Mouse (Mus musculus) myocyte (in vitro differentiated cells): ENCODE results near the gene Fam168a. TPM values are rescaled to one million over a fixed set of nuclear protein-coding genes. Genes with fewer than 3 reads are reported as not detected.

Source experiments
- H3K27me3 ChIP-seq: one replicate; pipeline ENCODE4 v1.6.1; 2011; ENCODE audit not compliant: control insufficient read depth, insufficient read depth, insufficient read length
- H3K36me3 ChIP-seq: one replicate; pipeline ENCODE4 v1.6.1; 2011; ENCODE audit not compliant: control insufficient read depth, insufficient read depth
- H3K4me2 ChIP-seq: one replicate; pipeline ENCODE4 v1.6.1; 2011; ENCODE audit warnings: low read depth, control low read depth
- H3K4me3 ChIP-seq: one replicate; pipeline ENCODE4 v1.5.1; 2011; ENCODE audit warnings: mild to moderate bottlenecking, control low read depth, moderate library complexity
- H3K79me2 ChIP-seq: one replicate; pipeline ENCODE4 v1.6.1; 2011; ENCODE audit not compliant: control insufficient read depth, insufficient read depth
- H3ac ChIP-seq: one replicate; pipeline ENCODE4 v1.6.1; 2011; ENCODE audit not compliant: control insufficient read depth, insufficient read length
- CEBPB ChIP-seq: IDR thresholded peaks from 2 replicates; pipeline ENCODE4 v1.6.1; 2011; ENCODE audit warnings: mild to moderate bottlenecking, moderate library complexity; ENCODE audit not compliant: poor library complexity, insufficient read depth, severe bottlenecking
- E2F4 ChIP-seq: IDR thresholded peaks from one replicate; pipeline ENCODE4 v1.6.1; 2011; ENCODE audit warnings: mild to moderate bottlenecking, control low read depth, moderate library complexity; ENCODE audit not compliant: insufficient read depth
- MAX ChIP-seq: IDR thresholded peaks from one replicate; pipeline ENCODE4 v1.6.1; 2011; ENCODE audit warnings: low read depth, mild to moderate bottlenecking, control low read depth
- MYOD1 ChIP-seq, 3 experiments: IDR thresholded peaks; one replicate each; pipeline ENCODE4 v1.6.1; 2011; ENCODE audit warnings: control low read depth in 2 of 3, low read depth in 2 of 3, mild to moderate bottlenecking in 2 of 3, moderate library complexity in 1 of 3; ENCODE audit not compliant: insufficient read length in 2 of 3, control insufficient read depth in 1 of 3
- MYOG ChIP-seq, 3 experiments: IDR thresholded peaks; one replicate each; pipeline ENCODE4 v1.6.1; 2011; ENCODE audit warnings: control low read depth in 2 of 3, low read depth in 2 of 3, mild to moderate bottlenecking in 2 of 3; ENCODE audit not compliant: insufficient read length in 2 of 3, control insufficient read depth in 1 of 3, insufficient read depth in 1 of 3
- POLR2A ChIP-seq: IDR thresholded peaks from one replicate; pipeline ENCODE4 v1.6.1; 2011; ENCODE audit warnings: low read depth, mild to moderate bottlenecking, control low read depth, moderate library complexity; ENCODE audit not compliant: insufficient read length
- POLR2AphosphoS2 ChIP-seq: IDR thresholded peaks from one replicate; pipeline ENCODE4 v1.6.1; 2011; ENCODE audit warnings: low read depth, control low read depth; ENCODE audit not compliant: insufficient read length
- REST ChIP-seq: IDR thresholded peaks from one replicate; pipeline ENCODE4 v1.6.1; 2011; ENCODE audit warnings: mild to moderate bottlenecking, control low read depth, moderate library complexity; ENCODE audit not compliant: insufficient read depth, insufficient read length
- SRF ChIP-seq: IDR thresholded peaks from one replicate; pipeline ENCODE4 v1.6.1; 2011; ENCODE audit warnings: low read depth; ENCODE audit not compliant: control insufficient read depth, insufficient read length
- TCF12 ChIP-seq: IDR thresholded peaks from one replicate; pipeline ENCODE4 v1.6.1; 2011; ENCODE audit warnings: mild to moderate bottlenecking, control low read depth; ENCODE audit not compliant: poor library complexity, insufficient read depth, severe bottlenecking
- TCF3 ChIP-seq: IDR thresholded peaks from one replicate; pipeline ENCODE4 v1.6.1; 2011; ENCODE audit warnings: low read depth, control low read depth; ENCODE audit not compliant: insufficient read length
- USF1 ChIP-seq: IDR thresholded peaks from one replicate; pipeline ENCODE4 v1.6.1; 2011; ENCODE audit warnings: low read depth, mild to moderate bottlenecking, control low read depth, moderate library complexity
- polyA plus RNA-seq: library from polyadenylated mRNA; unstranded; fragments of >200 nt; fragmentation: generic; extraction: Trizol; gene quantifications from one replicate; pipeline ENCODE4 v1.2.1, GENCODE M21; 2012; ENCODE audit warnings: missing spikeins

Gene Fam168a
- polyA plus RNA-seq, 1 experiment: 21.7 TPM

DNA sequence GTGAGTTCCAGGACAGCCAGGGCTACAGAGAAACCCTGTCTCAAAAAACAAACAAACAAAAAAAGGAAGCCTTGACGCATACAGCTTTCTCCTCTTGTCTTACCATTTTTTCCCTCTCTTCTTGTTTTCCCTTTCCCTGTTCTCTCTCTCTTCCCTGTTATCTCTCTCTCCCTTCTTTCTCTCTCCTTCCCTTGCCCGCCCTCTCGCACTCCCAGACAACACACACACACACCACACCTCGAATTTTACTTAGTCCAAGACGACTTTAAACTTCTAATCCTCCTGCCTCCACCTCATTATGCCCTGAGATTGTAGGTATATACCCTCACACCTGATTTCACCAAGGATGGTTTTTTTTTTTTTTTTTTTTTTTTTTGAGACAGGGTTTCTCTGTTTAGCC lies 22.4 kb upstream of the Fam168a start:
- no peaks in the 10 kb centered on the region for H3K27me3 ChIP-seq
- no peak overlapping the region for H3K4me2 ChIP-seq
- H3K79me2 ChIP-seq: no peaks in the 10 kb centered on the region
- no peak overlapping the region for H3ac ChIP-seq
- H3K36me3 ChIP-seq: no peaks in the 10 kb centered on the region
- H3K4me3 ChIP-seq: no peak overlapping the region
- no peak for TF ChIP-seq TCF12
- no peak for TF ChIP-seq TCF3
- no peak for TF ChIP-seq MAX
- no peak for TF ChIP-seq E2F4
- no peak for TF ChIP-seq CEBPB
- no peak for TF ChIP-seq USF1
- TF ChIP-seq MYOG (IDR thresholded peaks at IDR 0.05; ENCODE audit: control insufficient read depth in 1 of 3, insufficient read depth in 1 of 3, insufficient read length in 2 of 3, low read depth in 2 of 3): no peak
- no peak for TF ChIP-seq POLR2A
- no peak for TF ChIP-seq MYOD1 (IDR thresholded peaks at IDR 0.05; ENCODE audit: control insufficient read depth in 1 of 3, insufficient read length in 2 of 3, low read depth in 2 of 3)
- TF ChIP-seq REST: no peak
- no peak for TF ChIP-seq SRF
- TF ChIP-seq POLR2AphosphoS2: no peak

DNA sequence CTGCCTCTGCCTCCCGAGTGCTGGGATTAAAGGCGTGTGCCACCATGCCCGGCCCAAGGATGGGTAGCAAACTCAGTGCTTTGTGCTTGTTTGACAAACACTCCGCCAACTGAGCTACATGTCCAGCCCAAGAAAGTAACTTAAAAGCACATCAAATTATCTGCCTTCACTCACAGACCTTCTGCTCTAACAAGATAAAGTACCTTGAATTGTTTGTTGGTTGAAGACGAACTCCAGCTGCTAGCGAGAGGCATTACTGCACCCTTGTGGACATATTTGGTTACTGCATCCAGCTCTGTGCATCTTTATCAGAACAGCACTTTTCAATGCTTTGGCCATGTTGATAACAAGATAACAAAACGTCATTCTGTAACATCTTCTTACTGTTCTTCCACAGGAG lies 21.9 kb upstream of the Fam168a start:
- Histone ChIP-seq H3K27me3 (no peaks in the 10 kb centered on the region), H3K4me3 (no peak overlapping the region), H3K36me3 (no peaks in the 10 kb centered on the region), H3K79me2 (no peaks in the 10 kb centered on the region), H3K4me2 (no peak overlapping the region), H3ac (no peak overlapping the region)
- TF ChIP-seq MYOD1 (IDR thresholded peaks at IDR 0.05; ENCODE audit: control insufficient read depth in 1 of 3, insufficient read length in 2 of 3, low read depth in 2 of 3) (no peak), TCF3 (no peak), POLR2AphosphoS2 (no peak), MAX (no peak), USF1 (no peak), POLR2A (no peak), SRF (no peak), REST (no peak), TCF12 (no peak), MYOG (IDR thresholded peaks at IDR 0.05; ENCODE audit: control insufficient read depth in 1 of 3, insufficient read depth in 1 of 3, insufficient read length in 2 of 3, low read depth in 2 of 3) (no peak), CEBPB (no peak), E2F4 (no peak)

DNA sequence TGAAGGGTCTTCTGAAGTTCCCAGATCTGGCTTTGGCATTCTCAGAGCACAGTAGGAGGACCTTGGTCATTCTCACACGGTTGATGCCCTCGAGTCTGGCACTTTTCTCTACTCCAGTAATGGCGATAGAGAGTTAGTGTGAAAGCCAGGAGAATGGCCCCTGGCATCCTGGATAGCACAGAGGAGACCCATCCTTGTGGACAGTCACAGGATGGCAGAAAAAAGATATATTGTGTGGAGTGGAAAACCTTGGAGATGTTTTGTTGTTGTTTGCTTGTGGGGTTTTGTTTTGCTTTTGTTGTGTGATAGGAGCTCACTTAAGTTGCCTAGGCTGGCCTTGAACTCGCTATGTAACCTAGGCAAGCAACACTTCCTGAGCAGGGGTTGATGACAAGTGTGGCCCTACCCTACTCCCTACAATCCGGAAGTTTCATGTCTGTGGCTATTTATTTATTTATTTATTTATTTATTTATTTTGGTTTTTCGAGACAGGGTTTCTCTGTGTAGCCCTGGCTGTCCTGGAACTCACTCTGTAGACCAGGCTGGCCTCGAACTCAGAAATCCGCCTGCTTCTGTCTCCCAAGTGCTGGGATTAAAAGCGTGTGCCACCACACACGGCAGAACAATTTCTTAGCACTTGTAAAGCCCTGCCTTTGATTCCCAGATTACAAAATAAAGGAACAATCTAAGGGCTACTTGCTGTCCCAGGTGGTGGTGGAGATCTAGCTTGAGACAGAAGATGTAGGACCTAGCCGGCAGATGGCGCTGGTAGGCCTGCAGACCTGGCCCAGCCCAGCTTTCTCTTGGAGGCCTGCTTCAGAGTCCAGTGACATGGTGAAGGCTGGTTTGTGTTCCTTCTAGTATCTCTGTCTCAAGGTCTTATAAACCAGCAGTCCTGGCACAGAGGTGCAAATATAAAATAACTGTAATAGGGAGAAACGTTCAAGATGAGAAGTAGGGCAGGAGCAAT lies 21.1 kb upstream of the Fam168a start:
- no peak overlapping the region for H3ac ChIP-seq
- no peak overlapping the region for H3K4me2 ChIP-seq
- TF ChIP-seq MAX: no peak
- TF ChIP-seq MYOG (IDR thresholded peaks at IDR 0.05; ENCODE audit: control insufficient read depth in 1 of 3, insufficient read depth in 1 of 3, insufficient read length in 2 of 3, low read depth in 2 of 3): no peak
- no peak for TF ChIP-seq SRF
- no peaks in the 10 kb centered on the region for H3K36me3 ChIP-seq
- no peak overlapping the region for H3K4me3 ChIP-seq
- H3K79me2 ChIP-seq: no peaks in the 10 kb centered on the region
- H3K27me3 ChIP-seq: no peaks in the 10 kb centered on the region

DNA sequence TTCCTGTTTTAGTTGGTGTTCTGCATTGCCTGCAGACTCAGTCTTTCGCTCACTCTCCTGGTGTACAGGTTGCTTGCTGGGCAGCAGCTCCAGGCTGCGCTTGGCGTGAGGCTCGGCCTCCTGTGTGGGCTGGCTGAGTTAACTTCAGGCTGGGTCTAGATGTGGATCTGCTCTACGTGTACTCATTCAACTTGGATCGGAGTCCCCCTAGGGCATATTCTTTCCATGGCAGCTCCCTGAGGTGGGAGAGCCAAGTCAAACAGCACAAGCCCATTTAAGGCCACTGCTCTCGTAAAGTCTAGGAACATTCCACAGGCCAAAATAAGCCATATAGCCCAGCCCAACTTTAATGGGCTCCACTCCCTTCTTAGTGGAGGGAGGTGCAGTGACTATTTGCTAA lies 18.0 kb upstream of the Fam168a start:
- no peaks in the 10 kb centered on the region for H3K36me3 ChIP-seq
- no peak overlapping the region for H3K4me3 ChIP-seq
- no peak overlapping the region for H3ac ChIP-seq
- no peaks in the 10 kb centered on the region for H3K27me3 ChIP-seq
- H3K79me2 ChIP-seq: no peaks in the 10 kb centered on the region
- TF ChIP-seq SRF (no peak), TCF3 (no peak), USF1 (no peak), POLR2AphosphoS2 (no peak), MAX (no peak), MYOG (IDR thresholded peaks at IDR 0.05; ENCODE audit: control insufficient read depth in 1 of 3, insufficient read depth in 1 of 3, insufficient read length in 2 of 3, low read depth in 2 of 3) (no peak), REST (no peak), CEBPB (no peak), TCF12 (no peak), POLR2A (no peak), MYOD1 (IDR thresholded peaks at IDR 0.05; ENCODE audit: control insufficient read depth in 1 of 3, insufficient read length in 2 of 3, low read depth in 2 of 3) (no peak), E2F4 (no peak)
- no peak overlapping the region for H3K4me2 ChIP-seq

DNA sequence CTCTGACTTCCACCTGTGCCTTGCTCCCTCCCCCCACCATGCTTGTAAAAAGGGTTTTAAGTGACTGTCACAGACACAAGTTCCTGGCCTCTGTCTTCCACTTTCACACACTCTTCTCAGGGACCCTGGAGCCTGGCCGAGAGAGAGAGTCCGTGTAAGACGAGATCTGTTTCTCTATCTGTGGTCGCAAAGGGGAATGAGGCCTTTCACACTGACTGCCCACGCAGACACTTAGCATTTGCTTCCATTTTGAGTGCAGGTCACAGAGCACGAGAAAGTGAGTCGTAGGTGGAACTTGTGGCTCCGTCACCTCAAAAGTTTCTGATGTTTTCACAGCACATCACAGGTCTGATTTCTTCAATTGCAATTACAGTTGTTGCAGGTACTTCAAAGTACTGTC lies 13.2 kb upstream of the Fam168a start:
- no peak overlapping the region for H3K4me3 ChIP-seq
- H3K4me2 ChIP-seq: no peak overlapping the region
- no peaks in the 10 kb centered on the region for H3K36me3 ChIP-seq
- no peak overlapping the region for H3ac ChIP-seq
- no peaks in the 10 kb centered on the region for H3K27me3 ChIP-seq
- no peaks in the 10 kb centered on the region for H3K79me2 ChIP-seq
- TF ChIP-seq TCF12 (no peak), TCF3 (no peak), E2F4 (no peak), SRF (no peak), MAX (no peak), MYOD1 (IDR thresholded peaks at IDR 0.05; ENCODE audit: control insufficient read depth in 1 of 3, insufficient read length in 2 of 3, low read depth in 2 of 3) (no peak)
